Mouse (Mus musculus): Measurements from ENCODE around the gene Palm2.

Palm2 gene

DNA sequence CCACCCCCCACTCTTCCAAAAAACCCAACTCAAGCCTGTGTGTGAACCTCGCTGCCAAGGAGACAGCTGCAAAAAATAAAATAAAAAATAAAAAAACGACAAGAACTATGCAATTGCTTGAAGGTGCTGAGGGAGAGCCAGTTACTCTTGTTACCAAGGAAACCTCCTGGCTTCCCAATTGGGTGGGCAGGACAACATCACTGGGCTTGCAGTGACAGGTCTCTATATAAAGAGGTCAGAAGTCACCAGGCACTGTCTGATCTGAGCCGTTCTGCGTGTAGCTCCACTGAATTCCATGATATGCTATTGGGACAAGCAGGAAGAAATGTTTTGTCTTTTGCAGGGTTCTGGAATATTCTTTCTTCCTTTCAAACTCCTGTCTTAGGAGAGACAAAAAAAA, 282.7 kb downstream of the Palm2 start:
- DNase-seq: no peak

DNA sequence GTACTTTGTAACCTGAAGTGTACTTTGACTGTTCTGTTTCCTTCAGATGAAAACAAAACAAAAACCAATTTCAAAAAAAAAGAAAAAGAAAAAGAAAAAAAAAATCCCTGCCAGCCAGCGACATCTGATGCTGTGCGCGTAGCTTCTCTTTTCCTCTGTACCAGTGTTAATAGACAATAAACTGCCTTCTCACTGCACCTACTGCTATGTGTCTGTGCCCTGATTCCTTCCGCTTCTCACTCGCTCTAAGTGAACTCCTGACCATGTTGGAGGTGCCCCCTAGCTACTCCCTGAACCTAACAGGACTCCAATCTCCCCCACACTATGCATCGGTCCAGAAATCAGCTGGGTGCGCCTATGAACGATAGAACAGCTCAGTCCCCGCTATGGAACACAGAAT, 283.3 kb downstream of the Palm2 start, which contains the start of gene Akap2:
Akap2 (plus strand) TSS at position 304 of the 400 bp plus-strand sequence.
- no peak for DNase-seq

DNA sequence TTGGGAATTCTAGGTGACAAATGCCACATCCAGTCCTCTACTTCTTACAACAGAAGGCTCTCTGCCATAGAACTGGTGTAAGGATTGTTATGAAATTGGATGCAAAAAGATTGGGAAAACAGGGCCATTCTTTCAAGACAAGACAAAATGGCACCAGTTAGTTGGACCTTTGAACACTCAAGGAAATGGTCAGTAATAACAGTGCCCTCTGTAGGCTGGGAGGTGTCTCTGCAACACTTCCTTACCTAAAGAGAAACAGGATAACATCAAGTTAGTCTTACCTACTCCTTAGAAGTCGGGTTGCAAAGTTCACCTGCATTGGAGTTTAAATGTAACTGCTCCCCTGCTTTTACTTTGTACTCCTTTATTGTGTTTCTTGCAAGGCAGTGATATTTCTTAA, 285.3 kb downstream of the Palm2 start:
- DNase-seq: no peak

DNA sequence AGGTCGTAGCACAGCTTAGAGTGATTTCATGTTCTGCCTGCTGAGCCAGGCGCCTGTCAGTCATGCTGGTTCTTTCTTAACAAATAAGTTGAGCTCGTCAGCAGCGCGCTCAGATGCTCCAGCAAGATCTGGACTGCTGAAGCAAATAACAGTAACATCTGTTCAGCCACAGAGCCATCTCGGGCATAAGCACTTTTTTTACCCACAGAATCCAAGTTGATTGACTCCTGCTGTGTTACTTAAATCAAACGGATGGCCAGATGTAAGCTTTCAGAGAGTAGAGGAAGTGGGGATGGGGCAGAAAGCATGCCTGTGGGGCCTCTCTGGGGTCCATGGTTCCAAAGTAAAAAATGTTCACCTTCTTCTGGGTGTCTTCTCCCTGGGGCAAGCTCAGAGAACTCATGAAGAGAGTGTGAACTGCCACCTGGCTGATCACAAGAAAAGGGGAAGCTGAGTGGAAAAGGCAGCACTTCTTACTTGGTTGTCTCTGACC, 286.9 kb downstream of the Palm2 start:
- DNase-seq: peak; percentile 60

DNA sequence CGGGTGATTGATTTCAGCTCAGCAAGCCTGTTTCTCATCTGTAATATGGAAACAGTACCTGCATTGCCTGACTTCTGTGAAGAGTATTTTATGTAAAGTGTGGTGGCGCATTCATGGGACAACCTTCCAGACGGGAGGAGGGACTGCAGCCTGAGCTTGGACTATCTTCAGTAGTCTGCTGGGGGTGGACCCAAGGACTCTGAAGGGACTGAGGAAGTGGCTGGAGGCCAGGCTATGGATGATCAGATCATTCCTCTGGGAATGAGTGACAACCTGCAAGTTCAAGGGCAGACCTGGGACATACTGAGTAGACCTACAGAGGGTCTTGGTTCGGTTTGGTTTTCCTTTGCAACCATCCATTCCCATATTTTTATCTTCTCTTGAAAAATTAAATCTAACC, 288.2 kb downstream of the Palm2 start:
- DNase-seq: no peak

DNA sequence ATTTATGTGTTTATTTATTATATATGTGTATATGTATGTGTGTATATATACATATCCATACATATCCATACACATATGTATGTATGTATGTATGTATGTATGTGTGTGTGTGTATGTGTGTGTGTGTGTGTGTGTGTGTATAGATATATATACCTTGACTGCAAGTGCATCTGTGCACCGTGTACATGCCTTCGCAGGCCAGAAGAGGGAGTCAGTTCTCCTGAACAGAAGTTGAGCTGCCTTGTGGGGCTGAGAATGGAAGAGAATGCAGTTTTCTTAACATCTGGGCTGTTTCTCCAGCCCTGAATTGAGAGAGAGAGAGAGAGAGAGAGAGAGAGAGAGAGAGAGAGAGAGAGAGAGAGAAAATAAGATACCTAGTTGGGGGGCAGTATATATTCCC, 289.6 kb downstream of the Palm2 start:
- peak; percentile 55 for DNase-seq

DNA sequence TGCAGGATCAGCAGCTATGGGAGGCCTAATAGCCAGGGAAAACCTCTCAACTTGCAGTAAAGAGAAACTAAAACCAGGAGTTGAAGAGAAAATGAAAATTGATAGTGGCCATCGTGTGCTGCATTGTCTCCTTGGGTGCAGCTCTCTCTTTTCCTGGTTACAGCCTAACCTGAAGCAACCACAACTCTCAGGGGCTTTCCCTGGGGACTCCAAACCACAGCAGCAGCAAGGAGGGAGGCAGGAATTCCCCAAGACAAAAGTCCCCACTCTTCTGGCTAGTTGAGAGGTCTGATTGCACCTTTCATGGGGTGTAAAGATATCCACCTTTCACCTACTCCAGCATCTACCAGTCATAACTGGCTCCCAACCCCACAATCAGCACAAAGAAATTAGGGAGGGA, 291.5 kb downstream of the Palm2 start:
- no peak for DNase-seq

DNA sequence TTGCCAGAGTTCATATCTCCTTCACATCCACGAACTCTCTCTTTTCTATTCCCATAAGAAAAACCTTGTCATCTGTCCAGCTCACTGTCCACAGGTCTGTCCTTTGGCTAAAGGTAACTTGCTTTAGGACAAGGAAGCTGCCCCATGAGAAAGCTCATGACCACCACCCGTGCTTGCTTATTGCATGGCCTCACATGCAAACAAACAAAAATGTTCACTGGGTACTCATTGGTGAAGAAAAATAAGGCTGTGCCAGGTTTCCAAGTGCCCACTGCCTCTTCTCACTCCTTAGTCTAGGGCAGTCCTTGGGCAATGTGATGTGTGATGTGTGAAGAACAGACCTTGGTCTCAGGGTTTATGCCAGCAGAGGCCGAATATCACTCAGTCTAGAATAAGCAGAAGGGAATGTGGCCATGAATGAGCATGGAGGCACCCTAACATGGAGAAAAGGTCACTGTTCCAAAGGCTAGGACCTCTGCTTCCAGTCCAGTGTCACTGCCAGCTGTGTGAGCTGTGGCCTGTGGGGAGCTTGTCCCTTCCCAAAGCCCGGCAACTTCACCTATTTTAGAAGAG, 294.6 kb downstream of the Palm2 start:
- no peak for DNase-seq

DNA sequence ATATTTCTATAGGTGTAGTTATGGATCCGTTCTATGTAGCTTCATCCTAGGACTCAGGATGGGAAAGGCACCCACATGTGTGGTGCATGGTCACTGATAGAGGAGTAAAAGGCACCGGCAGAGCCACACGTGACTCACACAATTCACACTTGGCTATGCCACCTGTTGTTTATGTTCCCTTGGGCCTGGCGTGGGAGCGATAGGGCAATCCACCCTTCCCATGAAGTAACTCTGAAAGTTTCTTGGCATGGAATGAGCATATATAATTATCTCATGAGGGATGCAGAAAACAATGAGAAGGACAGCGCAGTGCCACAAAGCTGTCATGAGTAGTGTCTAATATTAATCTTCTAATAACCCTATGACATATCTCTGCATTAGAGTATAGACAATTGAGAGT, 296.0 kb downstream of the Palm2 start:
- DNase-seq: no peak

DNA sequence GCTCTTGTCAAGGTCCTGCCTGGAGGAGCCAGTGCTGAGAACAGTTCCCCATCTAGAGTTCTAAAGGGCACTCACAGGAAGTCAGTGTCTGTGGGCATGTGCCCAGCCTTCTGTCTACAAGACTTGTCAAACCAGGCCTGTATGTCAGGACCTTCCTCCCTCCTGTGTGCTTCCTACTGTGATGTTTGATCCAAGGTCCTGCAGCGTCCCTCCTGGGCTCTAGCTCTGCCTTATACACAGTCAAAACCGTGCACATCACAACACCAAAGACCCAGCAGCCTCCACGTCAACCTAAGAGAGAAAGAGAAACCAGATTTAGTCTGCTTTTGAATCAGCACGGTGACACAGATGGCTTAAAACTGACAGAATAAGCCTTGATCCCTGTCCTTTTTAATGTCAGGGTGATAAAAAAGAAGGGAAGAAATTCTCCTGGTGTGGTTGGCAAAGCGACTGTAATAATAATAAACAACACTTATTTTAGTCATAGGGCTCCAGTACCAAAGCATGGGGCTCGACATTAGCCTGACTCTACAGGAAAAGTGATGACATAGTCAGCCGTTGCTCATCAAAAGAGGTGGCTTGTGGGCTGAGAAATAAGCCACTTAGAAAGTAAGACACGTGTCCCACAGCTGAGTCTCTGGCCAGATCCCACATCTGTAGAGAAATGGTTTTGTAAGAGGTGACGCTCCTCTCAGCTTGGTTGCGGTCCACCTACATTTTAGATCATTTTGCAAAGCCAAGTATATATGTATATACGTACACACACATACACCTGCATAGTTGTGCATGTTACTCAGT, 297.0 kb downstream of the Palm2 start:
- peak; percentile 50 for DNase-seq

DNA sequence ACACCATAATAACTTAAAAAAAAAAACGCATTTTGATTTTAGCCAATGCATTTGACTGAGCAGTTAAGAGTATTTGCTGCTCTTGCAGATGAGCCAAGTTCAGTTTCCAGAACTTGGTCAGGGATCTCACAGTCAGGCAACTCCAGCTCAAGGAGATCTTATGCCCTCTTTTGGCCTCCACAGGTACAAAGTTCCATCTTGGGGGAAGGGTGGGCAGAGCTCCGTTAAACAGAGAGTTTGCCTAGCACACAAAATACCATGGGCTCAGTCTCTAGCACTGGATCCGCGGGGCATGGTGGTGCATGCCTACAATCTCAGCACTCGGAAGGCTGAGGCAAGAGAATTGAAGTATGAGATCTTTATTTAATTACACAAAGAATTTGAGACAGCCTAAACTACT, 298.3 kb downstream of the Palm2 start:
- DNase-seq: no peak

DNA sequence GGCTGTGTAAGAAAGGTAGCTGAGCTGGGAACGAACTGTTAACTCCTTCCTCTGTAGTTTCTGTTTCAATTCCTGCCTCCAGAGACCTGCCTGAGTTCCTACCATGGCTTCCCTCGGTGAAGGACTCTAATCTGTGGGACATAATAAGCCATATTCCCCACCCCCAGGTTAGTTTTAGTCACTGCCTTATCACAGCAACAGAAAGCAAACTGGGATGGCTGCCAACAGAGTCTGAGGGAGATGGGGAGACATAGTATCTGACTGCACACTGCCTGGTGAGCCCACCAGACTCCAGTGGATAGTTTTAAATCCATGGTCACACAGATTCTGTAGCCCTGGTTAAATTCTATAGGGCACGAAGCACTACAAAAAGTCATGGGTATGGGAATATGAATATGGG, 299.4 kb downstream of the Palm2 start:
- DNase-seq: no peak

DNA sequence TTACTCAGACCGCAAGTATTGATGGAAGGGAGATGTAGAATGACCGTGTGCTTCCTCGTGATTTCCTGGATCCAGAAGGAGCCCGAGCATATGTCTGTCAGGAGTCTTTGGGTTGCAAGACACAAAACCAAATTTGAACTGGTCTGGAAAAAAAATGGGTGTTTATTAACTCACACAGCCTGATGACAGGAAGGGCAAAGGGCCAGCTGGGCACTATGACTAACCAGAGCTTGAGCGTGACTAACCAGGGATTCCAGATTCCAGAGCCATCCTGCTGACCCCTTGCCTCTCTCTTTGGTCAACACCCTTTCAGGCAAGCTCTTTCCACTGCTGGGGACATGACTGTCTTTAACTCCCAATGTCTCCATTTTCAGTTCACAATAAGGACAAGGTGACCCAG, 301.4 kb downstream of the Palm2 start:
- no peak for DNase-seq

DNA sequence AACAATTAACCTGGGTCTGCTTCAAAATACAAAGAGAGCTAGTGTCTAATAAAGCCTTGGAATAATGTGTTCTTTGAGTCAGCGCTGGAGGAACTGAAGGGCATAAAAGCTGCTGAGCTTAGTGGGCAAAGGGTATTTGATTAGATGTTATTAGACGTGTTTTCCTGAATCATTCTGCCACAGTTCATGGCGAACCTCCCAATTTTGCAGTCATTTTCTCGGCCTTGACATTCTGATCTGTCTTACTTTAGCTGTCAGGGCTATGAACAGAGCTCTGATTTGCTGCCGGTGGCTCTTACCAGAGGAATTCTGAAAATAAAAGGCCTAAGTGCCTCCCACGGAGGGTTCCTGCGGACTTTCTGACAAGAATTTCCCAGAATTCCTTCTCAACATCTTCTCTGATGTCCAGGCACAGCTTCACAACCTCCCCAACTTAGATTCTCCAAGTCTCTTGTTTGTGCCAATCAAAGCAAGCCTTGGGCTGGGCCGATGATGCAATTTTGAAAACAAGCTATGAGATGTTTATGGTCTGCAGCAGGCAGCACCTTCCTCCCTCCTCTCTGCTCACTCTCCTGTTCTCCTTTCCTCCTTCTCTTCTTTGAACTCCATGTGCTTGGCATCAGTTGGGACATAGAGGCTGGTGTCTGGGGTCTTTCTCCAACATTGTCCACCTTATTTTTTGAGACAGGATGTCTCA, 305.0 kb downstream of the Palm2 start:
- no peak for DNase-seq

DNA sequence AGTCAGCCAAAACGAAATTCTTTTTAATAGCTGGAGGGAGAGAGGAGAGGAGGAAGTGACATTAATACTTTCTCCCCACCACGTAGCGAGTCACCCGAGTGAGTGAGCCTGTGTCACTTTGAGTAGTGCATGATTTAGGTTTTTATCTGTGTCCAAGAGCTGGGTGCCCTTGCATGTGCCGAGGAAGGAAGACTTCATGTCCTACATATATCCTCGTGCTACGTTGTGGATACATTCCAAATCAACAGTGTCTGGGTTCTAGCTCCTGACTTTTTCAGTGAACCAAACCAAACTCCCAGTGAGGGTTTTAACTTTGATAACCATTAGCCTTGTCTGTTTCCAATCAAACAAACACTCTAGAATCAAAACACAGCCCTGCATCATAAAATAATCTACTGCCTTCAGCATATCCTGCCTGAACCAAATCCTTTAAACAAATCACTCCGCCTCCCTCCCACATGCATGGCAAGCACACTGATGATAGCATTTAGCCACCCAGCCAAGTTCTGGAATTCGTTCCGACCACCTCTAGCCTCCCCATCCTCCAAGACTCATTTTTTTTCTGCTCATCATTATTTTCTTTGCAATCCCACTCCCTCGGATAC, 309.4 kb downstream of the Palm2 start:
- no peak for DNase-seq

DNA sequence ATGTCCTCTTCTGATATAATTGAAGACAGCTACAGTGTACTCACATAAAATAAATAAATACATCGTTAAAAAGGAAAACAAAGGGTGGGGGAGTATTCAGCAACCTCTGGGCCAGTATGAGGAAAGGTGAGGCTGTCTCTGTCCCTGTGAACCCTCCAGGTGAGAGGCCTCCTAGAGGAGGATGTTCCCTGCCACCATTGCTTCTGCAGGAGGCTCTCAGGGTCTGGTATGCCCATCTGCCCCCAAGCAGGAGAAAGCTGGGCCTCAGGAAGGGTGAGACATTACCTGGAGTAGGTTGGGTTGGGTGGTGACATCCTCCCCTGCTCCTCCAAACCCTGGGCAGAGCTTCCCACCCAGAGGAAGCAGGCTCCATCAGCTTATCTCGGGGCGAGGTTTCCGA, 316.6 kb downstream of the Palm2 start:
- DNase-seq: no peak

DNA sequence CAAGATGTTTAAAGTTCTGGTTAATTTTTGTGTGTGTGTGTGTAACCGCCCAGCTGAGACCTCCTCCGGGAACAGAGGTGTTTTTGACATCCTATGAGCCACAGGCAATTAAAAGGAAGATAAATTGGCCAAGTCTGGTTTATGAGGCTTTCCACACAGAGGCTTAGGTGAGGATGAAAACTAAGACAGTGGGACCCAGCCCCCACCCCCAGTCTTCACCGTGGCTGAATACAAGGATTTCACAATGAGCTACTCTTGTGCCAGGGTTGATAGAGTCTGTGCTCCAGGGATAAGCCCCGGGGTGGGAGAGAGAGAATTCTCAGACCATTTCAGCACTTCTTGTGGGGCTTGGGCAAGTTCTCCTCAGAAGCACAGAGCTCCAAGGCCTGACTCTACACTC, 317.0 kb downstream of the Palm2 start:
- DNase-seq: no peak

DNA sequence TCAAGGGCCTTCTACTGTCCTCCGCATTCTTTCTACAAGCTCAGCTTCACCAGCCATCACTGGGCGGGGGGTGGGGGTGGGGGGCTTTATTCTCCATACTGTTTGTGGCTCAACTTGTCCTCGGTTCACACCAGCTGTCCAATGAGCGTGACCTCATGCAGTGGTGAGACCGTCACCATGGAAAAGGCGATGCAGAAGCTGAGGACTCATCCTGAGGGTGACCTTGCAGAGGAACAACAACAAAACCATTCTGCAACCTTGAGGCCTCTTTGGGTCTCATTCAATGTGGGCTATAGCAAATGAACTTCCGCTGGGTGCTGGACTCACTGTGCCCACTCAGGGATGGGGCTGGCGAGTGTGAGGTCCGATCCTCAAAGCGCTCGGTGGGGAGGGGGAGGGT, 317.5 kb downstream of the Palm2 start:
- DNase-seq: no peak

DNA sequence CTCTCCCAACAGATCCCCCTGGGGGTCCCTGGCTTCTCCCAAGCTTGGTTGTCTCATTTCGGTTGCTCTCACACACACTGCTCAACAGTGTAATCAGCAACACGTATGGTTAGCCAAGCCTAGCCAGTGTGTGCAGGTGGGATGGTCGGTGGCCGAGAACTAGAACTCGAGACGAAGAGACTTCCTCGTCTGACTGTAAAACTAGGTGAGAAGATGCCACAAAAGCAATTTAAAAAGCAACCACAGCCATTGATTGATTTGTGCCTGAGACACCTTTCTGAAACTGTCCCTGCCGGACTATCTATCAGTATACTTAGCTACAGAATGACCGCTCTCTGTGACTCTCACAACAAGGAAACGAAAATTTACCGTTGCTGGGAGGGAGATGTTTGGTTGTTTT, 321.0 kb downstream of the Palm2 start:
- DNase-seq: no peak

DNA sequence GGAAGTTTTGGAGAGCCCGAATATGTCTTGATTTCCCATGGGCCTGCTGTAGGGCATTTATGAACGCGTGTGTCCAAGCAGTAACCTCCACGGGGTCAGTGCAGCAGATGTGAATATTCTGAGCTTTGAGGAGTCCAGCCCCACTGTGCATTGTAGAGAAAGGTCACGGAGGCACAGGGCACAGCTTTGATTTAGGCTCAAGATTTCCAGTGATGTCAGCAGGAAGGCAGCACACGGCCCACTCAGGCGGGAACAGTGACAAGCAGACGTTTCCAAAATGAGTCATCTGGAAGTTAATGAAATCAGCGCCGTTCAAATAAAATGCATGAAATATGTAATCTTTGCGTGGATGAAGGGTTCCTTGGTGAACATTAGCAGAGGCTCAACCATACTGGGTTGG, 323.9 kb downstream of the Palm2 start:
- no peak for DNase-seq
